Mouse (Mus musculus) kidney, embryonic 14.5 days (tissue): ENCODE results near the gene Ctnnbl1. TPM values are rescaled to one million over a fixed set of nuclear protein-coding genes. Genes with fewer than 3 reads are reported as not detected.

Source experiments
- ATAC-seq: fragments of 200-750 bp; cut with Nextera tagmentation; 2 replicates; pipeline ENCODE4 v1.8.0; 2017; ENCODE audit warnings: moderate number of reproducible peaks, mild to moderate bottlenecking, moderate TSS enrichment, moderate library complexity; ENCODE audit not compliant: low FRiP score, low TSS enrichment
- H3K27ac ChIP-seq: fragments of 300-500 bp; sonication (generic); 2 replicates; pipeline ENCODE4 v1.5.1; 2014; ENCODE audit warnings: low read depth, mild to moderate bottlenecking, low read length, moderate library complexity, mixed read lengths
- H3K27me3 ChIP-seq: fragments of 300-500 bp; sonication (generic); 2 replicates; pipeline ENCODE4 v1.6.1; 2014; ENCODE audit warnings: mild to moderate bottlenecking, low read length; ENCODE audit not compliant: control insufficient read depth, insufficient read depth
- H3K36me3 ChIP-seq: fragments of 300-500 bp; sonication (generic); 2 replicates; pipeline ENCODE4 v1.6.1; 2014; ENCODE audit warnings: low read length, mixed read lengths; ENCODE audit not compliant: control insufficient read depth, insufficient read depth
- H3K4me1 ChIP-seq: fragments of 300-500 bp; sonication (generic); 2 replicates; pipeline ENCODE4 v1.6.1; 2014; ENCODE audit warnings: low read length, mixed read lengths; ENCODE audit not compliant: control insufficient read depth, insufficient read depth
- H3K4me2 ChIP-seq: fragments of 300-500 bp; sonication (generic); replicated peaks from 2 replicates; pipeline ENCODE4 v1.6.1; 2014; ENCODE audit warnings: low read depth, mild to moderate bottlenecking, low read length
- H3K4me3 ChIP-seq: fragments of 300-500 bp; sonication (generic); 2 replicates; pipeline ENCODE4 v1.5.1; 2014; ENCODE audit warnings: mild to moderate bottlenecking, low read length
- H3K9ac ChIP-seq: fragments of 300-500 bp; sonication (generic); 2 replicates; pipeline ENCODE4 v1.6.1; 2014; ENCODE audit warnings: low read depth, mild to moderate bottlenecking, low read length, moderate library complexity
- H3K9me3 ChIP-seq: fragments of 300-500 bp; sonication (generic); 2 replicates; pipeline ENCODE4 v1.6.1; 2016; ENCODE audit warnings: low read length; ENCODE audit not compliant: control insufficient read depth
- WGBS: fragments of 180-500 bp; shearing (Covaris S2); extraction: QIAGEN DNeasy Blood & Tissue Kit; methylation state at CpG from one replicate; pipeline ENCODE4 v1.1.7; 2014; 5-methylcytosine and 5-hydroxymethylcytosine counted together
- polyA plus RNA-seq: library from polyadenylated mRNA; unstranded; fragments of >200 nt; fragmentation: Nextera tagmentation; extraction: Ambion mirVana; gene quantifications from 2 replicates; pipeline ENCODE4 v1.2.1, GENCODE M21; 2014

Gene Ctnnbl1
- polyA plus RNA-seq, 1 experiment from 2014 or later: 77.1 TPM

DNA sequence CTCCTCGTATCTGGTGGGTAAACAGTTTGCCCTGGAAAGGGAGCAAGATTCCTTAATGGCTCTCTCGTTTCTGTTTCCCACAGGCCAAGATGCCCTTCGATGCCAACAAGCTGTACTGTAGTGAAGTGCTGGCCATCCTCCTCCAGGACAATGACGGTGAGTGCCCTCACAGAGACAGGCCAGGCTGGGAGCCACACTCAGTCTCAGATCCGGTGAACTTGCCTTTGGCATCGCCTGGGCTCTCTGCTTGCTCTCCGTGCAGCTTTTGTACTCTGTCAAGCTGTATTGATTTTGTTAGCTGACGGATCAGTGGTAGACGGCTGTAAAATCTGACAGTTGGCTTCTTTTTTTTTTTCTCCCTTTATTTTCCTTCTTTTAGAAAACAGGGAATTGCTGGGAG, 80.5 kb downstream of the Ctnnbl1 start:
- ATAC-seq: no peak
- no peaks in the 10 kb centered on the region for H3K27me3 ChIP-seq
- no peaks in the 10 kb centered on the region for H3K9me3 ChIP-seq
- H3K36me3 ChIP-seq: peaks cover 8% of the 10 kb centered on the region; the same call in 1 of the 2 replicates
- H3K9ac ChIP-seq: no peak overlapping the region
- no peaks in the 10 kb centered on the region for H3K4me1 ChIP-seq
- no peak overlapping the region for H3K4me2 ChIP-seq
- no peak overlapping the region for H3K27ac ChIP-seq
- WGBS: 80% methylated on average over 9 of the region's 9 CpGs
- H3K4me3 ChIP-seq: no peak overlapping the region

- H3K36me3 ChIP-seq: peaks cover 7% of the 10 kb centered on the region; the same call in 1 of the 2 replicates
- H3K4me1 ChIP-seq: no peaks in the 10 kb centered on the region
- H3K9me3 ChIP-seq: no peaks in the 10 kb centered on the region
- ATAC-seq: no peak
- no peak overlapping the region for H3K27ac ChIP-seq
- H3K9ac ChIP-seq: no peak overlapping the region
- no peak overlapping the region for H3K4me2 ChIP-seq
- no peaks in the 10 kb centered on the region for H3K27me3 ChIP-seq
- H3K4me3 ChIP-seq: no peak overlapping the region
- WGBS: 86% methylated on average over 15 of the region's 15 CpGs
Measured at GRCm38 (mm10) chr2:157818576-157819320, 81.5 kb downstream of the Ctnnbl1 start.

- no peaks in the 10 kb centered on the region for H3K4me1 ChIP-seq
- H3K9ac ChIP-seq: no peak overlapping the region
- H3K27me3 ChIP-seq: no peaks in the 10 kb centered on the region
- H3K9me3 ChIP-seq: no peaks in the 10 kb centered on the region
- no peak overlapping the region for H3K27ac ChIP-seq
- 94% methylated on average over 12 of the region's 12 CpGs for WGBS
- no peak overlapping the region for H3K4me3 ChIP-seq
- no peak overlapping the region for H3K4me2 ChIP-seq
- peaks cover 7% of the 10 kb centered on the region; the same call in 1 of the 2 replicates for H3K36me3 ChIP-seq
- ATAC-seq: no peak
Measured at GRCm38 (mm10) chr2:157819401-157819800, 82.2 kb downstream of the Ctnnbl1 start.

DNA sequence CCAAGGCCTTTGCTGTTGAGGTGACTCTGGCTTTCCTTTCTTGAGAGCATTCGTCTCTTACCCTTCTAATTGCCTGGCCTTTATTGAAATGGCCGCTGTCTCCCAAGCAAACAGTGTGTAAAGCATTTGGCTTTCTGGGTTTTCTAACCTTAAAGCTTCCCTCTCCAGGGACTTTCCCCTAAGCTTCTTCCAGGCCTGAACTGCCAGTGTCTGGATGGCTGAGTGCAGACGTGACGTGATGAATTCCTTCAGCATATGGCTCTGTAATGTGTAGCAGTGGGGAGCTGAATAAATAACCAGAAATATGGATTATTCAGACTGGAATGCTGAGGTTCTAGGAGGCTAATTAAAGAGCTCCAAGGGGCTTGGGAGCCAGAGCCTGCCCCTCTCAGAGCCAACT, 84.1 kb downstream of the Ctnnbl1 start:
- H3K27ac ChIP-seq: no peak overlapping the region
- no peak overlapping the region for H3K4me3 ChIP-seq
- ATAC-seq: no peak
- H3K9ac ChIP-seq: no peak overlapping the region
- H3K27me3 ChIP-seq: no peaks in the 10 kb centered on the region
- no peaks in the 10 kb centered on the region for H3K9me3 ChIP-seq
- H3K4me2 ChIP-seq: no peak overlapping the region
- WGBS: 76% methylated on average over 4 of the region's 4 CpGs
- peaks cover 7% of the 10 kb centered on the region; the same call in 1 of the 2 replicates for H3K36me3 ChIP-seq
- 0 out of 2 replicates have a peak, but pooled peaks cover 2% of the 10 kb centered on the region for H3K4me1 ChIP-seq

DNA sequence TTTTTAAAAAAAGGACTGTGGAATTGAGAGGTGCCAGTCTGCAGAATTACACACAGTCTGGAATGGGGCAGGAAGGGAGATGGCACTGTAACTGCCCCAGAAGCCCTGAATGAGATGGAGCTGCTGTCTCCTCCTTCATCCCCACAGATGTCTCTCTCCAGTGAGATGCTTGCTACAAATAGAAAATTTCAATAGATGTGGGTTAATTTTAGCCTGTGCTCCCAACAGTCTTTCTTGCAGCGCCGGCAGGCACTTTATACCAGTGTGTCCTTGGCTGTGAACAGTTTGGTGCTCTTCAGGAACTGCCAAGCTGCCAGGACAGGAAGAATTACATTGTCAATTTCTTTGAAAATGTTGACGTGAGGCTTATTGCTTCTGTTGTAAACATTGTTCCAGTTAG, 86.3 kb downstream of the Ctnnbl1 start:
- Histone ChIP-seq H3K9me3 (no peaks in the 10 kb centered on the region), H3K4me1 (0 out of 2 replicates have a peak, but pooled peaks cover 2% of the 10 kb centered on the region), H3K4me2 (no peak overlapping the region), H3K9ac (no peak overlapping the region), H3K27me3 (no peaks in the 10 kb centered on the region), H3K4me3 (no peak overlapping the region), H3K36me3 (no peaks in the 10 kb centered on the region; the same call in 1 of the 2 replicates), H3K27ac (no peak overlapping the region)
- 96% methylated on average over 3 of the region's 3 CpGs for WGBS
- no peak for ATAC-seq

DNA sequence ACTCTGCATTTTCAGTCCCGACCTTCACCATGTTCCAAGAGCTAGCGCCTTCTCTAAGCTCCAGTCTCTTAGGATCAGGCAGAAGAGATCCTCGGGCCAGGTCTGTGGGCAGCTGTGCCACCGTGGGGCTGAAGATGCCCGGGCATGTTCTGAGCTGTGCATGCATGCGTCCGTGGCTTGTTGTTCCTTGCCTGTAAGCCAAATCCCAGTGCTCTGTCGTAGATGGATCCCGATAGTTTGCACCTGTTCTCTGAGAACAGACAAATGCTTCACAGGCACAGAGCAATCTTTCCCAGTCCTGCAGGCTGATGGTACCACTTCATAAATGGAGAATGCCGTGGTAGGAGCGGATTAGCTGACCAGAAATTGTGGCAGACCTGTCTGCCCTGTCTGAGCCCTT, 87.0 kb downstream of the Ctnnbl1 start:
- Histone ChIP-seq H3K4me3 (no peak overlapping the region), H3K4me1 (0 out of 2 replicates have a peak, but pooled peaks cover 2% of the 10 kb centered on the region), H3K9me3 (no peaks in the 10 kb centered on the region), H3K9ac (no peak overlapping the region), H3K27me3 (no peaks in the 10 kb centered on the region), H3K36me3 (no peaks in the 10 kb centered on the region; the same call in 1 of the 2 replicates), H3K4me2 (no peak overlapping the region), H3K27ac (no peak overlapping the region)
- no peak for ATAC-seq
- WGBS: 91% methylated on average over 11 of the region's 11 CpGs

DNA sequence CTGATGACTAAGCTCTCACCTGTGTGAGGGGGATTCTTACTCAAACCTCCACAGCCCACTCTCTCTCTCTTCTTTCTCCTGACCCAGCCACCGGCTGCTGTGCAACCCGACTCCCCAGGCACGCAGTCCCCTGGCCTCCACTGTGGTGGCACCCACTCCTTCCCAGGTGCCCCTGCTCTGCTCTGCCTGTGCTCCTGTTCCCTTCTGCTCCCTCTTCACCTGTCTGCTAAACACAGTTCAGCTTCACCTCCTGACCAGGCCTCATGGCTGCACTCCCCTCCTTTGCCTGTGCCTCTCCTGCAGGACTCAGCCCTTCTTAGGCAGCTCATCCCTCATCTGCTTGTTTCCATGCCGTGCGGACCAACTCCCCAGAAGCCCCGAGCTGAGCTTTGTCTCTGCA, 92.9 kb downstream of the Ctnnbl1 start:
- Histone ChIP-seq H3K27ac (no peak overlapping the region), H3K9ac (no peak overlapping the region), H3K4me3 (no peak overlapping the region), H3K4me1 (peaks cover 2% of the 10 kb centered on the region; the same call in 1 of the 2 replicates), H3K9me3 (no peaks in the 10 kb centered on the region), H3K36me3 (no peaks in the 10 kb centered on the region), H3K4me2 (no peak overlapping the region), H3K27me3 (no peaks in the 10 kb centered on the region)
- WGBS: 60% methylated on average over 6 of the region's 6 CpGs
- ATAC-seq: no peak

GRCm38 (mm10) chr2:157830620-157831354, 93.6 kb downstream of the Ctnnbl1 start:
- Histone ChIP-seq H3K27ac (no peak overlapping the region), H3K27me3 (no peaks in the 10 kb centered on the region), H3K4me1 (peaks cover 2% of the 10 kb centered on the region; the same call in 1 of the 2 replicates), H3K9me3 (no peaks in the 10 kb centered on the region), H3K9ac (no peak overlapping the region), H3K4me2 (no peak overlapping the region), H3K4me3 (no peak overlapping the region), H3K36me3 (no peaks in the 10 kb centered on the region)
- 54% methylated on average over 10 of the region's 10 CpGs for WGBS
- ATAC-seq: no peak

GRCm38 (mm10) chr2:157837050-157837449, 99.8 kb downstream of the Ctnnbl1 start:
- Histone ChIP-seq H3K4me3 (no peak overlapping the region), H3K4me2 (no peak overlapping the region), H3K27me3 (no peaks in the 10 kb centered on the region), H3K9ac (no peak overlapping the region), H3K36me3 (no peaks in the 10 kb centered on the region), H3K27ac (0 out of 2 replicates have a peak overlapping the region, but pooled peaks have one; percentile 14), H3K4me1 (peaks cover 18% of the 10 kb centered on the region), H3K9me3 (no peaks in the 10 kb centered on the region)
- ATAC-seq: peak; percentile 52; the same call in 1 of the 2 replicates
- 14% methylated on average over 8 of the region's 8 CpGs for WGBS
